Mouse (Mus musculus): Measurements from ENCODE around the gene Dgkd.

GRCm38 (mm10) chr1:87852892-87853600 lies at the start of gene Dgkd:
- no peak for TF ChIP-seq TAL1 (IDR thresholded peaks at IDR 0.05; ENCODE audit: low read length)
- no peak for TF ChIP-seq GATA1 (IDR thresholded peaks at IDR 0.05; ENCODE audit: low read length)

Data from erythroblast, embryonic 14.5 days (primary cell).